Mouse (Mus musculus): Measurements from ENCODE around the gene Arid2. TPM values are rescaled to one million over a fixed set of nuclear protein-coding genes. Genes with fewer than 3 reads are reported as not detected.
"Not testable (repeated sequence)": the region's sequence is repeated elsewhere in the genome, so short reads cannot be mapped to it uniquely, and the experiment has no call there.

Arid2 gene
- total RNA-seq, 2 experiments from 2014 or later, result 28.5 to 39.0 TPM

DNA sequence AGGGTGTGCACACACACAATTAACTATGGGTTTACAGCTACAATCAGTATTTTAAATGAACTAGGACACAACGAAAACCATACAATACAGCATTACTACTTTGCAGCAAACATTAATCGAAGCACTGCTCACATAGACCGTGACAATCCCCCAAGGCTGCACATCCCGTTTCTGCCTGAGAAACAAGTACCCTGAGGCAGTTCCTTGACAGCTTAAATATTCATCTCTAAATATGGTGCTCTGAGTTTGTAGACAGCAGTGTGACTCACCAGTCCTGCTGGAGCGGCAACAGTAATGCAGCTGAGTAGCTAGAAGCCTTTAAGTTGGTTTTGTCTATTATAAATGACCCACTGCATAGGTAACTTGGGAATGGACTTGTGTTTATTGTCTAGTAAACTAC, 118.2 kb downstream of the Arid2 start:
- ATAC-seq (ENCODE audit: poor library complexity, severe bottlenecking), result no peak

DNA sequence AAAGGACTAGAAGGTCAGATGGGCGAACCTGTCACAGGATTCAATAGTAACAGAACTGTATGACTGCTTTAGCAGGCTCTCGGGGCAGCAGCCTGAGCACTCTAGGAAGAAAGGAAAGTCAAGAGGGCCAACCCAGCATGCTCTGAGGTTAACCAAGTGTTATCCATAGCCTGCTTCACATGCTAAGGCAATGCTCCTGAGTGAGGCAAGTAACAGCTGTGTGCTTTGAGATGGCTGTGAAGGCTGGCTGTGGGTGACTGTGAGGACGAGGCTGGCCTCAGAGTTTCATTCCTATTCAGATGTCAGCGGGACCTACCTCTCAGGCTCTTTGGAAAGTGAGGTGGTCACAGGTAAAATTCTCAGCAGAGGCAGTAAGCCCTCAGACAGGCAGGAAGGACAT, 118.9 kb downstream of the Arid2 start:
- ATAC-seq (ENCODE audit: poor library complexity, severe bottlenecking), result no peak

DNA sequence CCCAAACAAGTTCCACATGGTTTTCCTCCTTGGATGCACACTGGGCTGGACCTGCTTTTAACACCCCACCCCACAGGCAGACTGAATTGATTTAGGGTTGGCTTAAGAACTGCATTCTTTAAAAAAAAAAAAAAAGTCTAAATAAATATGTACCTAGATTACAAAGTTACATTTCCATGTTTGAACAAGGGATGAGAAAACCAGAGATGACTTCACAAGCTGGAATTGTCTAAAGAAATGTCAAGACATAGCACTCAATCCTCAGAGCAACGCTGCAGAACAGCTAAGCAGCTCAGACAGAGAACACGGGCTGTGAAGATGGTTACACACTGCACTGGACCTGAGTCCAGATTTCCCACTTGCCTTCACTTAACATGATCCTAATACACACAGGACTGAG, 119.8 kb downstream of the Arid2 start:
- ATAC-seq (ENCODE audit: poor library complexity, severe bottlenecking), result no peak

DNA sequence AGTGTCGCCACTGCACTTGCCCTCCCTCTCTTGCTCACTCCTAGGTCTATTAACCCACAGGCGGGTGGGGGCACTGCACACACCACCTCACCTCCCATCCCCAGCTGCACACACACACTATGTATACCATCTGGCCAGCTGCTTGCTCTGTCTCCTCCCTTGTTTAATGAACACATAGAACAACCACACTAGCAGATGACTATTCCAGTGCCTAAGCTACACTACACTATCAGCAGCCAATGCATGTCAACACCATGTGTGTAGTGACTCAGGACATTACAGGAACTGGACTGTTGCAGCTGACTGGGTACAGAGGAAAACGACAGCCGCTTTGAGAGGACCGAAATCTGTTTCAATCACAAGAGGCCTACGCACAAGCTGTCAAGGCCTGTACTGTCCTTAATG, 121.4 kb downstream of the Arid2 start:
- ATAC-seq (ENCODE audit: poor library complexity, severe bottlenecking), result no peak

DNA sequence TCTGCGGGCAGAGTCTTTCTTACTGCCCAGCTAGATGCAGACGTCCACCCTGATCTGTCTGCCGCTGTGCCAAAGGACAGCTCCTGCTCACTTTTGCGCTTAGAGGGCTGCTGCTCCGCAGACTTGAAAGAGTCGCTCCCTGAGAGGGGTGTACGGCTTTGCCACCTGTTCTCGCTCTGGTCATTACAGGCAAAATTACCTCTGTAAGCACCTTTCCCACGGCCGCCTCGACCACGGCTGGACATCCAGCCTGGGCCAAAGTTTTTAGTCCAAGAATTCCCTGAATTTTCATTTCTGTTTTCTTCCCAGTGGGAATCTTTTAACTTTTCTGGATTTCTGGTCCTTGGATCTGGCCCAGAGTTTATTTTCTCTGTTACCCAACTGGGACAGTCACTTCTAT, 130.8 kb downstream of the Arid2 start:
- ATAC-seq (ENCODE audit: poor library complexity, severe bottlenecking), result no peak

DNA sequence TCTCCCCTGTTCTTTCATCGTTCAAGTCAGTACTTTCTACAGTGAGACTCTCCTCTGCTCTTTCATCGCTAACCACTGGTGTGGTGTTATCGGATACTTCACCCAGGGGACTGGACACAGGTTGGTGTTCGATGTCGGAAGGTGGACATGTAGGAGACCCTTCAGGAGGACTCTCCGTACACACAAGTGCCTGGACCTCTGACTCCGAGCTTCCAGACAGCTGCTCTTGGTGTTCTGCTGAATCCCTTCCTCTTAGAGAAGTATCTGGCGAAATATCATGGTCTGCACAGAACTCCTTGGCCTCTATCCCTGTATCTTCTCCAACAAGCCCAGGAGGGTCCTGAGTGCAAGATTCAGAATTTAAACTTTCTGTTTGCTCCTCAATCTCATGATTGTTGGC, 132.6 kb downstream of the Arid2 start:
- ATAC-seq (ENCODE audit: poor library complexity, severe bottlenecking), result no peak

DNA sequence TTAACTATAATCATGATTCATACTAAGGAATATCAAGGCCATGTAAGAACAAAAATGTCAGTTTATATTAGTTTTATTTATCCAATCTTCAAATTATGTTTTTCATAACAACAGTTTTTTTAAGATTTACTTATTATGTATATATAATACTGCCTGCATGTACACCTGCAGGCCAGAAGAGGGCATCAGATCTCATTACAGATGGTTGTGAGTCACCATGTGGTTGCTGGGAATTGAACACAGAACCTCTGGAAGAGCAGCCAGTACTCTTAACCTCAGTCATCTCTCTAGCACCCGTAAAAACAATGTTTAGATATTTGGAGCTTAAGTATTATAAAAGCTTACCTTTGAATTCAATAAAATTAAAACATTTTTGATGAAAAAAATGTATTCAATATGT, 146.9 kb downstream of the Arid2 start:
- ATAC-seq (ENCODE audit: poor library complexity, severe bottlenecking), result no peak

DNA sequence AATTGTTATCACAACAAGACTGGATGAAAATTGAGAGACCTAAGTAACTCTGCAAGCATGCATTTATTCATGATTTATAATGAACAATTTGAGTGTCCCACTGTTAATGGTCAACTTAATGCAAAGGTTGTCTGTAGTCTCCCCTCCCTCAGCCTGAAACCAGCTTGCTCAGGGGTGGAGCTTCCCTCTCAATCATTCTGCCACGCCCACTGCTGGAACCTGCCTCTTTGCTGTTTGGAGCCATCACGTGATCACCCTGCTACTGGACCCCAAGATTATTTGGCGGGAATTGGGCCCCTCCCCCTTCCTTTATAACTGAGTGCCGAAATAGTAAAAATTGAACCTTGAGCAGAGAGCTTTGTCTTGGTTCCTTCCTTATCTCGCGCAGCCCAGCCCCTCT, 154.2 kb downstream of the Arid2 start:
- ATAC-seq (ENCODE audit: poor library complexity, severe bottlenecking), result not testable (repeated sequence)

DNA sequence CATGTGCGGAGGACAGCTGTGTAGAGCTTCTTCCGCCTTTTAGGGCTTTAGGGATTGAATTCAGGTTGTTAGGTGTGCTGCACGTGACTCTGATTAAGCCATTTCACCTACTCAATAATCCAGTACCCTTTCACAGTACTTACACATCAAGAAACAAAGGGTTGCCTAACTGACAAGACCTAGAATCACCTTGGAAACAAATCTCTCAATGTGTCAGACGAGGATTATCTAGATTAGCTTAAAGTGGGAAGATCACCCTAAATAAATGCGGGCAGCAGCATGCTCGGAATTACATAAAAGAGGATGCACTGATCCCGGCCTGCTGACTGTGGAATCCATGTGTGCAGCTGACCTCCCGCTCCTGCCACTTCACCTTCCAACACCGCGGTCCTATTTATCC, 159.5 kb downstream of the Arid2 start:
- no peak for ATAC-seq (ENCODE audit: poor library complexity, severe bottlenecking)

DNA sequence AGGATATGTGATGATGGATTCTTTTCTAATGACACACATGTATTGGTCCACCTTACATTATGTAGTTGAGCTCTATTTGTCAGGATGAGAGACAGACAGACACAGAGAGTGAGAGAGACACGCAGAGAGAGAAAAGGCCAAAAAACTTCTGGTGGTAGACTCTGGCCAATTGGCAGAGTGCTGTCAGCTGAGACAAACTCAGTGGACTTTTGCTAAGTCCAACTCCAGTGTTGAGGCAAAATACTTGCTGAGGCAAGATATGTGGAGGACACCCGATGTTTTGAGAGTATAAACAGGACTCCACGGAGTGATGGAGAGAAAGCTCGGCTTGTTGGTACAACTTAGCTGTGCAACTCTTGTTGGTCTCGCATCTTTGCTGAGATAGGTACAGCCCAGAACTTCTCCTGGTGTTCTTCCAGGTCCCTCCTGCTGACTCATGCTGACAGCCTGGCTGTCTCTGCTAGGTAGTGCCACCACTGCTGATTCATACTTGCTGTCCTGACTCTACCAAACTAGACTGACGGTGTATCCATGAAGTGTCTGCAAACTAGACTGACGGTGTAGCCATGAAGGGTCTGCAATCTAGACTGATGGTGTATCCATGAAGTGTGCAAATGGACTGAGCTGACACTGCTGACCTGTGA, 161.5 kb downstream of the Arid2 start:
- no peak for ATAC-seq (ENCODE audit: poor library complexity, severe bottlenecking)

DNA sequence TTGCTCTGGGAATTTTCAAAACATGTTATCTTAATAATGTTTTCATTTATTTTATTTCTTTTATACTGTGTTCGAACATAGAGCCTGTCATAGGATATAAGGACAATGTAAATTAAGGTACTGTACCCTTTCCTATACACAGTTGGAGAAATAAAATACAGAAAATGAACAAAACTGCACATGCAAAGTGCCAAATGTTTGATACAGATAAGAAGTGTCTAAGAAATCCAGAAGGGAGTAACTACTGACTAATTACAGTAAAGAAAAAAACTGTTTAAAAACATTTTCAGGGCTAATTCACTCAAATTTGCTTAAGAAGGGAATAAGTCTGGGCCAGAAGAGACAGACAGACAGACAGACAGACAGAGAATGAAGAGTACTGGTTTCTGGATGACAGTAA, 166.0 kb downstream of the Arid2 start:
- no peak for ATAC-seq (ENCODE audit: poor library complexity, severe bottlenecking)

Other genes with a start within 250 kb of the Arid2 start
- 81.0 and 82.3 TPM in 2 replicates for gene Scaf11, start 173.3 kb downstream of the Arid2 start, total RNA-seq (2015)
- 96.7 and 113 TPM in 2 replicates for gene Scaf11, start 173.3 kb downstream of the Arid2 start, total RNA-seq (2017)